Mouse (Mus musculus) WW6 (cell line): ENCODE data around the gene Slc30a4.
A peak's percentile ranks its signal among the peaks of the same experiment; 100 is the strongest.

ENCODE experiments used
- DNase-seq: peaks from one replicate; pipeline ENCODE4 v3.0.0-alpha.2; 2013; ENCODE audit warnings: low read depth, low spot score

Gene Slc30a4

GRCm38 (mm10) chr2:122681379-122682137 lies 20.9 kb downstream of the Slc30a4 start:
- DNase-seq = no peak

DNA sequence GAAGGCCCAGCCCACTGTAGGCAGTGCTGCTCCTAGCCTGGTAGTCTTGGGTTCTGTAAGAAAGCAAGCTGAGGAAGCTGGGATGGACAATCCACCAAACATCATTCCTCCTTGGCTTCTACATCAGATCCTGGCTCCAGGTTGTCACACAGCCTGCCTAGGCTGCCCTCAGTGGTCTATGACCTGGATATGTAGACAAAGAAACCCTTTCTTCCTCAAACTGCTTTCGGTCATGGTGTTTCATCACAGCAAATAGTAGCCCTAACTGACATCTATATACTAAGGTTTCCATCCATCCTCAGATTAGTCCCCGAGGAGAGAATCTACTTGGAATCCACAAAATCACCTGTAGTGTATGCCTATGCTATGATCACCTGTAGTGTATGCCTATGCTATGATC lies 27.3 kb downstream of the Slc30a4 start:
- DNase-seq = no peak

- DNase-seq = no peak
Observed at GRCm38 (mm10) chr2:122672841-122673240, 29.6 kb downstream of the Slc30a4 start.

DNA sequence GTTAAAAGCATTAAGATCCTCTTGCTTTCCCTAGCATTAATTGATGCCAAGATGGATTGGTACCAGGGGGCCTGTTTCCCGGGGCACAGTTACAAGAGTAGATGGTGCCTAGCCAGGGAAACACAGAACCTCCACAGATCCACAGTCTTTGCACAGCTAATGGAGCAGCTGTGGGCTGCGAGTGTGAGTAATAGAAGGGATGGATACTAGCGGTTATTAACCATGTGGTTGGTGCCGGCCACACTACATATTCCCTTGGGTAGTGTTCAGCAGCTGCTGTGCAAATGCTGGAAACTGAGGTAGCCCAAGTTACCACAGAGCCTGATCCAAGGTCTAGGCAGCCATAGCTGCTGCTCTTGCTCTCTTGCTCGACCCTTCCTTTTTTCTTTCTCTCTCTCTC lies 30.7 kb downstream of the Slc30a4 start:
- DNase-seq = no peak

DNA sequence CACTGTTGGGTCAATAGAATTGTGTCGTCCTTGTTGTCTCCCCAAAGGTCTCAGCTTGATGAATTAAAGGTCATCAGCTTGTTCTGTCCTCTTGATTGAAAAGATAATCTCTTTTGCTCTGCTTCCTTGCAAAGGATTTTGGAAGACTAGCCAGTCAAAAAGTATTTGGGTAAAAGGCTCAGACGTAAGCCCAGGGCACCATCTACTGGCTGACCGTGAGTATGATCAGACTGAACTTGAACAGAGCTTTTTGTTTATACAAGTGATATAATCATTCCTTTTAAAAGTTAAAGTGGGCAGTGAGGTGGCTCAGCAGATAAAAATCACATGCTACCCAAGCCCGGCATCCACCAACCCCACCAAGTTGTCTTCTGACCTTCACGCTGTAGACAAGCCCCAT lies 34.6 kb downstream of the Slc30a4 start:
- no peak for DNase-seq

GRCm38 (mm10) chr2:122665973-122666875 lies 36.2 kb downstream of the Slc30a4 start:
- DNase-seq = peak; percentile 61

GRCm38 (mm10) chr2:122665253-122665972 lies 37.0 kb downstream of the Slc30a4 start:
- no peak for DNase-seq

GRCm38 (mm10) chr2:122659825-122660224 lies 42.6 kb downstream of the Slc30a4 start:
- no peak for DNase-seq

- peak; percentile 58 for DNase-seq
Observed at GRCm38 (mm10) chr2:122657707-122658524, 44.5 kb downstream of the Slc30a4 start.

- no peak for DNase-seq
Observed at GRCm38 (mm10) chr2:122656767-122657166, 45.7 kb downstream of the Slc30a4 start.

GRCm38 (mm10) chr2:122656052-122656451 lies 46.4 kb downstream of the Slc30a4 start:
- DNase-seq = no peak

GRCm38 (mm10) chr2:122652096-122653084 lies 50.1 kb downstream of the Slc30a4 start:
- no peak for DNase-seq

DNA sequence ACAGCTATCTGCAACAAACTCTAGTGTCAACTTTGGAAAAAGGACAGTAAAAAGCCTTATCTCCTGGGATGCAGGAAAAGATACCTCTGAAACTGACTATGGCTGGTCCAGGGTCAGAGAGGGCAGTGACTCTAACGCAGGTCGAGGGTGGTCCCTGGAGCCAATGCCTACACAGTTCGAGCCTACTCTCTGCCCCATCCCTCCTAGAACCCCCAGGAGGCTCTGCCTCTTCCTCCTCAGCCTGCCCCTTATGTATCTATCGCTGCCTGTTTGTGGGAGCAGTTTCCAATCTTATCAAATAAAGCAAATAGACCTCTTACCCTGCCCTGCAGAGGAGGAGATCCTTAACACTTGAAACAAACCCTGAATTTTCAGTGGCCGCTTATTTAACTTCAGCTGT lies 63.8 kb downstream of the Slc30a4 start:
- no peak for DNase-seq

GRCm38 (mm10) chr2:122638029-122638428 lies 64.4 kb downstream of the Slc30a4 start:
- no peak for DNase-seq

- peak; percentile 72 for DNase-seq
Observed at GRCm38 (mm10) chr2:122637526-122637997, 64.9 kb downstream of the Slc30a4 start.

DNA sequence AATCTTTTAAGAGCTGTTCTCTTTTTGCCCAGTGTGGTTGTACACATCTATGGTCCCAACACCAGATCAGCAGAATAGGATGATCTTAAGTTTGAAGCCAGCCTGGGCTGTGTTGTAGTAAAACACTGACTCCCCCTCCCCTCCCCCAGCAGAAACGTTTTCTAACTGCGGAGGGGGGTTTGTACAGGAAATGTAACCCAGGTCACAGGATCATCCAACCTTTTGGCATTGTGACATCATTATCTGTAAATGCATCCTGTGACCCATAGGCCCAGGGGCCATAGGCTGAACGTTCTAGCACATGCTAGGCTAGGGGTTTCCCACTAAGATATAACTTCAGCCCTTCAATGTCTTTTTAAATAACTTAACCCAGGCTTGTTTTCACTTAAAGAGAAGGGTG lies 65.8 kb downstream of the Slc30a4 start, which contains the start of gene AA467197:
TSS of gene AA467197 (plus strand) at position 301 of the 400 bp plus-strand sequence.
- no peak for DNase-seq
